Mouse (Mus musculus) hindbrain, postnatal 0 days (tissue): Measurements from ENCODE around the gene Hapln4. TPM values are rescaled to one million over a fixed set of nuclear protein-coding genes. Genes with fewer than 3 reads are reported as not detected.

Experiments
- ATAC-seq: fragments of 200-750 bp; cut with Nextera tagmentation; 2 replicates; pipeline ENCODE4 v1.8.0; 2017; ENCODE audit warnings: mild to moderate bottlenecking, moderate TSS enrichment, moderate library complexity
- DNase-seq: peaks from one replicate; pipeline ENCODE4 v3.0.0-alpha.2; 2015; ENCODE audit warnings: low spot score
- H3K27ac ChIP-seq: fragments of 300-500 bp; sonication (generic); 2 replicates; pipeline ENCODE4 v1.5.1; 2014; ENCODE audit warnings: mild to moderate bottlenecking
- H3K27me3 ChIP-seq: fragments of 300-500 bp; sonication (generic); 2 replicates; pipeline ENCODE4 v1.6.1; 2014; ENCODE audit warnings: low read length, mixed read lengths; ENCODE audit not compliant: insufficient read depth
- H3K36me3 ChIP-seq: fragments of 300-500 bp; sonication (generic); 2 replicates; pipeline ENCODE4 v1.6.1; 2014; ENCODE audit warnings: low read length, mixed read lengths; ENCODE audit not compliant: insufficient read depth
- H3K4me1 ChIP-seq: fragments of 300-500 bp; sonication (generic); 2 replicates; pipeline ENCODE4 v1.6.1; 2014; ENCODE audit warnings: antibody characterized with exemption, low read length, mixed read lengths; ENCODE audit not compliant: insufficient read depth
- H3K4me2 ChIP-seq: fragments of 300-500 bp; sonication (generic); 2 replicates; pipeline ENCODE4 v1.6.1; 2014; ENCODE audit warnings: low read depth, mild to moderate bottlenecking, low read length, moderate library complexity, mixed read lengths
- H3K4me3 ChIP-seq: fragments of 300-500 bp; sonication (generic); 2 replicates; pipeline ENCODE4 v1.5.1; 2014; ENCODE audit warnings: low read length
- H3K9ac ChIP-seq: fragments of 300-500 bp; sonication (generic); replicated peaks from 2 replicates; pipeline ENCODE4 v1.6.1; 2014; ENCODE audit warnings: mild to moderate bottlenecking, low read length, moderate library complexity, mixed read lengths
- H3K9me3 ChIP-seq: fragments of 300-500 bp; sonication (generic); 2 replicates; pipeline ENCODE4 v1.6.1; 2016; ENCODE audit warnings: low read length, mixed read lengths
- CTCF ChIP-seq: IDR thresholded peaks from 2 replicates; pipeline ENCODE4 v1.5.1; 2016; ENCODE audit warnings: antibody characterized with exemption, control low read depth, low read depth
- WGBS: fragments of 180-500 bp; shearing (Covaris S2); extraction: QIAGEN DNeasy Blood & Tissue Kit; methylation state at CpG from one replicate; pipeline ENCODE4 v1.1.7; 2014; 5-methylcytosine and 5-hydroxymethylcytosine counted together
- polyA plus RNA-seq: library from polyadenylated mRNA; unstranded; fragments of >200 nt; fragmentation: Nextera tagmentation; extraction: Ambion mirVana; gene quantifications from 2 replicates; pipeline ENCODE4 v1.2.1, GENCODE M21; 2015
- total RNA-seq: library from RNA; depleted of rRNA; stranded (reverse); fragments of >200 nt; gene quantifications from 2 replicates; pipeline ENCODE4 v1.2.3, GENCODE M21; 2014

Hapln4 gene
- total and polyA plus RNA-seq, 2 experiments from 2014 or later, result 2.0 to 2.5 TPM

DNA sequence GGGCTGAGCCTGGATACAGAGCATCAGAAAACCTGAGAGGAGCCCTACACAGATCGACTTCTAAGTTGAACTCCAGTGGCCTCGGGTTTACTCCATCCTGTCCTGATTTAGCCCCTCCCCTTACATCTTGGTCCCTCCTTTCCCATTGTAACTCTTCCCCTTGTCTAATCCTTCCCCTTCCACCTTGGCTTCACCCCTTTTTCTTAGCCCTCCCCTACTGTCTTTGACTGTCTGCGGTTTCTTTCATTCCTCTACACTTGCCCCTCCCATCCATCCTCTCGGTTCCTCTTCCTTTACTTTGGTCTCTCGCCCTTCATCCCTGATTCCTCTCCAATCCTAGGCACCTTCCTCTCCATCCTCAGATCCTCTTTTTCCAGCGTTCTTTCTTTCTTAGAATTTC, 31.2 kb downstream of the Hapln4 start:
- TF ChIP-seq CTCF, result no peak
- peaks cover 7% of the 10 kb centered on the region; the same call in 1 of the 2 replicates for H3K4me1 ChIP-seq
- H3K9ac ChIP-seq, result no peak overlapping the region
- peaks cover 20% of the 10 kb centered on the region for H3K36me3 ChIP-seq
- no peak overlapping the region for H3K4me3 ChIP-seq
- no peak for DNase-seq
- no peak for ATAC-seq
- H3K9me3 ChIP-seq, result no peaks in the 10 kb centered on the region
- no peak overlapping the region for H3K4me2 ChIP-seq
- H3K27me3 ChIP-seq, result no peaks in the 10 kb centered on the region
- H3K27ac ChIP-seq, result no peak overlapping the region
- WGBS, result 32% methylated on average over 6 of the region's 6 CpGs

DNA sequence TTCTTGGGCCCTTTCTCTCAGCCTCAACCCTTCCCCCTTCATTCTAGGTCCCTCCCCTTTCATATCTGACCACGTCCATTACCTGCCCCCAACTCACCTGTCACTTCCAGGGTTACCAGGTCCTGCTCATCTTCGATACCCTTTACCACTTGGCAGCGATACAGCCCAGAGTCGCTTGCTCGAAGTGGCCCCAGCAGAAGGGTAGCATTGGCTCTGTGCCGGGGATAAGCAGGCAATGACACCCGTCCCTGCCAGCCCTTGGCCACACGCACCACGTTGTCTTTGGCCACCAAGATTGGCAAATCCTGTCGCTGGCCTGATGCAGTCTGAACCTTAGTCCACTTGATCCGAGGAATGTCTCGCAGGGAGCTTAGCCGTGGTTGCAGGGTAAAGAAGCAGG, 31.6 kb downstream of the Hapln4 start:
- no peak overlapping the region for H3K4me3 ChIP-seq
- peaks cover 7% of the 10 kb centered on the region; the same call in 1 of the 2 replicates for H3K4me1 ChIP-seq
- DNase-seq, result no peak
- no peak overlapping the region for H3K27ac ChIP-seq
- no peak overlapping the region for H3K9ac ChIP-seq
- TF ChIP-seq CTCF, result no peak
- no peaks in the 10 kb centered on the region for H3K27me3 ChIP-seq
- ATAC-seq, result no peak
- H3K4me2 ChIP-seq, result no peak overlapping the region
- H3K36me3 ChIP-seq, result peaks cover 18% of the 10 kb centered on the region
- H3K9me3 ChIP-seq, result no peaks in the 10 kb centered on the region
- 60% methylated on average over 13 of the region's 13 CpGs for WGBS

- no peak overlapping the region for H3K4me3 ChIP-seq
- H3K4me1 ChIP-seq, result peaks cover 7% of the 10 kb centered on the region; the same call in 1 of the 2 replicates
- H3K4me2 ChIP-seq, result peak overlapping the region; percentile 84
- no peak overlapping the region for H3K9ac ChIP-seq
- no peaks in the 10 kb centered on the region for H3K27me3 ChIP-seq
- H3K36me3 ChIP-seq, result peaks cover 6% of the 10 kb centered on the region; the same call in 1 of the 2 replicates
- 16% methylated on average over 9 of the region's 9 CpGs for WGBS
- ATAC-seq (no peak), DNase-seq (peak; percentile 34)
- TF ChIP-seq CTCF, result no peak
- no peaks in the 10 kb centered on the region for H3K9me3 ChIP-seq
- no peak overlapping the region for H3K27ac ChIP-seq
These were observed 34.4 kb downstream of the Hapln4 start for GRCm38 (mm10) chr8:70117611-70118010.

DNA sequence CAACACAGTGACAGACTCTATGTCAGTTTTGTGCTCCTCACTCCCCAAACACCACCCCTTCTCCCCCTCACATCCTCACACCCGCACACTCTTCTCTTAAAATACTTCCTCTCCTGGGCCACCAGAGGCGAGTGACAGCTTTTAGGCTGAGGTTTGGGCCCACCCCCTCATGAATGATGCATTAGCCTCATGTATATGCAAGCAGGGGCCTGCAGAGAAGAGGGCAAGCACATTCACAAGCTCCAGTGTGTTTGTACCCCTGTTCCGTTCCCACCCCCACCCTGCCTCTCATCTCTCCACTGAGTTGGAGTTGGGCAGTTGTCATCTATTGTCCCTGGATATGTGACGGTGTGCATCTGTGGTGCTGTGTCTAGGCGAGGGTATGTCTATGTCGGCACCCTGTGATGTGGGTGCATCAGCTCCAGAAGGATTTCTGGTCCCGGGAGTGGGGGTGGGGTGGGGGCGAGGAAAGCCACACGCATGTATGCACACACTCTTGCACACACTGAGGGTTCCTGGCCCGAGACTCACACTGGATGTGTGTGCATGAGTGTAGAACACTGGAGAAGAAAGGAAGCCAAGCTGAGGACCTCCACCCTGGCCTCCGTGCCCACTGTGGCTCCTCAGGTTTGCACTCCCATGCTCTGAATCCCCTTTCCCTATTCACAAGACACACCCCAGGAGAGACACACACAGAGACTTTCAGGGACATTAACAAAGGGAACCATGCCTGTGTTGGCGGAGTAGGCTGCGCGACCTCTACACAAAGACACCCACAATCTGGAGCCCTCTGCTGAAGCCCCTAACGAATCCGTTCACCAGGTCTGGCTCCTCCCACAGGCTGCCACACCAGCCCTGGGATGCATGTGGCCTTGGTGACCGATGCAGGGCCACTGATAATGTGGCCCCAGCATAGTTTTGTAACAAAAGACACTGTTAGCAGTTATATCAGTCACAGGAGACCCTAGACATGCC, 35.8 kb downstream of the Hapln4 start:
- Histone ChIP-seq H3K4me2 (peak overlapping the region; percentile 84), H3K36me3 (peaks cover 6% of the 10 kb centered on the region; the same call in 1 of the 2 replicates), H3K9me3 (no peaks in the 10 kb centered on the region), H3K4me1 (peaks cover 7% of the 10 kb centered on the region; the same call in 1 of the 2 replicates), H3K27me3 (no peaks in the 10 kb centered on the region), H3K4me3 (peak overlapping the region; percentile 65), H3K9ac (peak overlapping the region; percentile 71), H3K27ac (peak overlapping the region; percentile 93)
- peak; percentile 88 for DNase-seq
- peak; percentile 59 for TF ChIP-seq CTCF
- WGBS, result 2% methylated on average over 17 of the region's 17 CpGs
- ATAC-seq, result peak; percentile 83

GRCm38 (mm10) chr8:70120667-70121066, 37.4 kb downstream of the Hapln4 start, which contains the start of gene Ncan:
TSS of gene Ncan (minus strand) at chr8:70120873.
- Histone ChIP-seq H3K4me3 (peak within 1 kb of the TSS; percentile 65), H3K27me3 (no peaks in the 10 kb centered on the region), H3K36me3 (no peaks in the 10 kb centered on the region; the same call in 1 of the 2 replicates), H3K27ac (peak within 1 kb of the TSS; percentile 93), H3K9ac (peak within 1 kb of the TSS; percentile 71), H3K4me2 (peak within 1 kb of the TSS; percentile 84), H3K9me3 (no peaks in the 10 kb centered on the region), H3K4me1 (peaks cover 7% of the 10 kb centered on the region; the same call in 1 of the 2 replicates)
- DNase-seq, result peak; percentile 95
- WGBS, result under 1% methylated on average over 19 of the region's 19 CpGs
- ATAC-seq, result peak; percentile 66
- no peak for TF ChIP-seq CTCF

GRCm38 (mm10) chr8:70122863-70123262, 39.6 kb downstream of the Hapln4 start:
- TF ChIP-seq CTCF, result peak; percentile 62
- Histone ChIP-seq H3K9ac (no peak overlapping the region), H3K27me3 (no peaks in the 10 kb centered on the region), H3K4me1 (peaks cover 5% of the 10 kb centered on the region; the same call in 1 of the 2 replicates), H3K36me3 (no peaks in the 10 kb centered on the region), H3K4me2 (no peak overlapping the region), H3K9me3 (no peaks in the 10 kb centered on the region), H3K4me3 (no peak overlapping the region), H3K27ac (no peak overlapping the region)
- 52% methylated on average over 2 of the region's 2 CpGs for WGBS
- no peak for ATAC-seq
- DNase-seq, result peak; percentile 28
